Mouse (Mus musculus) brown adipose tissue, adult 24 weeks (tissue): ENCODE results near the gene Lag3. TPM values are rescaled to one million over a fixed set of nuclear protein-coding genes. Genes with fewer than 3 reads are reported as not detected.

Source experiments
- H3K27ac ChIP-seq: fragments of 200-500 bp; replicated peaks from 2 replicates; pipeline ENCODE4 v1.5.1; 2012; ENCODE audit warnings: low read depth, mild to moderate bottlenecking, low read length
- H3K4me1 ChIP-seq: fragments of 200-500 bp; 2 replicates; pipeline ENCODE4 v1.6.1; 2012; ENCODE audit warnings: low read length, mixed read lengths; ENCODE audit not compliant: control insufficient read depth, insufficient read depth, insufficient read length
- H3K4me3 ChIP-seq: fragments of 200-500 bp; 2 replicates; pipeline ENCODE4 v1.5.1; 2012; ENCODE audit warnings: low read depth, mild to moderate bottlenecking, low read length, moderate library complexity; ENCODE audit not compliant: insufficient read depth
- polyA plus RNA-seq: library from polyadenylated mRNA; stranded (reverse); fragments of >200 nt; gene quantifications from 2 replicates; pipeline ENCODE4 v1.2.4, GENCODE M21; 2012; ENCODE audit not compliant: missing spikeins, insufficient read depth, insufficient read length

Lag3 gene
- polyA plus RNA-seq, 1 experiment, result 12.2 TPM

DNA sequence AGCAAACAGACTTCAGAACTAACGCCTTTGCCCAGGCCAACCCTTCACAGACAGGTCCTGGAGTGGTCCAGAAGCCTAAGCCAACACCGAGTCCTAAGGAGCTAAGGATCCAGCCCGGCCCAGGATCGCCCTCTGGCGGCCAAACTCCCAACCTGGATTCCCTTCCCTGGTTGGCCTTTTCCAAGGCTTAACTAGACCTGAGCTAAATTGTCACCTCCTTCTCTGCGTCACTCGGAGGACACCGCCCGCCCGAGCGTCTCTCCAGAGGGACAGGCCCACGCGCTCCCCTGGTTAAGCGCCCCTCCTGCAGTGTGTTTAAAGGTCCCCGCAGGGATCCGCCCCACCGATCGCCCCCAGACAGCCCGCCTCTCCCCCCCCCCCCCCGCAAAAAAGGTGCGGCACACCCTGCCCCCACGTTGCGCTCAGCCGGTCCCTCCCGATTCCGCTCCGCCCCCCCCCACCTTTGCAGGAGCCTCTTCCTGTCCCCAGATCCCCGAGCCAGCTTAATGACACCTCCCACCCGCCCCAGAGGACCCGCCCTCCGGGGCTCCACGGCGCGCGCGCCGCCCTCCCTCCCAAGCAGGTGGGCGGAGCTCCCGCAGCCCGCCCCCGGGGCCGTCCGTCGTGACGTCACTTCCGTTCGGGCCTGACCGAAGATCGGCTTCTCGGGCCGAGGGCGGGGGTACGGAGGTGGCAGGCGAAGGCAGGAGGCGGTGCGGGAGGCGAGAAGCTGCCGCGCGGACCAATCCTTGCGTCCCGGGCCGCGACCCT is 19.4 kb upstream of the Lag3 start, which contains the start of gene Mlf2:
Mlf2 (plus strand) TSS at position 633 of the 771 bp plus-strand sequence.
- H3K27ac ChIP-seq, result peak within 1 kb of the TSS; percentile 89

GRCm38 (mm10) chr6:124930231-124930630 is 18.7 kb upstream of the Lag3 start:
- Histone ChIP-seq H3K27ac (peak overlapping the region; percentile 89), H3K4me1 (peaks cover 8% of the 10 kb centered on the region; the same call in 1 of the 2 replicates), H3K4me3 (peak overlapping the region; percentile 40)

More for the DNA sequence above, 19.4 kb upstream of the Lag3 start, which contains the start of gene Mlf2:
- Histone ChIP-seq H3K4me1 (peaks cover 8% of the 10 kb centered on the region; the same call in 1 of the 2 replicates), H3K4me3 (peak within 1 kb of the TSS; percentile 82)

DNA sequence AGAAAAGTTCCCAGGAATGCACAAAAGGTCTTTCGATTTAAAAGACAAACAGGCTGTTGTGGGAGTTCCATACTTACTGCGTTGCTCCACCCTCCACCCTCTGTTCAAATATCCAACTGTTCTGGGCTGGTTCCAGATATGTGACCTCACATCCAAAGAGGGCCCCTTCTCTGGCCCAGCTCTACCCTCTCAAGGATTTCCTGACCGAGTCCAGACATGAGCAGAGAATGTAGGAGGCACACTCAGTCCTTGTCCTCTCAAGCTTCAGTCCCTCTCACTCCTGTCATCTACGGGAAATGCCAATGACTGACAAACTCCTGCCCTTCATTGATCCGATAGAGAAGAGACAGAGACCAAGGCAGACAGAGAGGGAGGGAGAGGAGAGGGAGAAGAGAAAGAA is 14.4 kb upstream of the Lag3 start:
- Histone ChIP-seq H3K4me3 (0 out of 2 replicates have a peak overlapping the region, but pooled peaks have one; percentile 17), H3K4me1 (peaks cover 2% of the 10 kb centered on the region; the same call in 1 of the 2 replicates), H3K27ac (no peak overlapping the region; the same call in 1 of the 2 replicates)

- 0 out of 2 replicates have a peak overlapping the region, but pooled peaks have one; percentile 17 for H3K4me3 ChIP-seq
- peaks cover 9% of the 10 kb centered on the region for H3K4me1 ChIP-seq
- no peak overlapping the region for H3K27ac ChIP-seq
These were observed 13.8 kb upstream of the Lag3 start for GRCm38 (mm10) chr6:124925173-124925793.

DNA sequence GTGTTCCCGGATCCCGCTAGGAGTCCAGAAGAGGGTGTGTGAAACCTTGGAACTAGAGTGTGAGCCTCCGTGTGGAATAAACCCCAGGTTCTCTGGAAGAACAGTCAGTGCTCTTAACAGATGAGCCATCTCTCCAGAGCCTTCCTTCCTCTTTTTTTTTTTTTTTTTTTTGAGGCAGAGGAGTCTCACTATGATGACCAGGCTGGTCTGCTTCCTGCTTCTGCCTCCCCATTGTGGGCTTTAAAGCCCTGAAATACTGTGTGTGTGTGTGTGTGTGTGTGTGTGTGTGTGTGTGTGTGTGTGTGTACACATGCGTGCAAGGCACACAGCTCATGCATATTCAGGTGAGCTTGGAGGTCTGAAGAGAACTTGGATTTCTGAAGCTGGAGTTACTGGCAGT is 10.0 kb upstream of the Lag3 start:
- Histone ChIP-seq H3K27ac (peak overlapping the region; percentile 99; the same call in 1 of the 2 replicates), H3K4me3 (no peak overlapping the region), H3K4me1 (peaks cover 10% of the 10 kb centered on the region)

DNA sequence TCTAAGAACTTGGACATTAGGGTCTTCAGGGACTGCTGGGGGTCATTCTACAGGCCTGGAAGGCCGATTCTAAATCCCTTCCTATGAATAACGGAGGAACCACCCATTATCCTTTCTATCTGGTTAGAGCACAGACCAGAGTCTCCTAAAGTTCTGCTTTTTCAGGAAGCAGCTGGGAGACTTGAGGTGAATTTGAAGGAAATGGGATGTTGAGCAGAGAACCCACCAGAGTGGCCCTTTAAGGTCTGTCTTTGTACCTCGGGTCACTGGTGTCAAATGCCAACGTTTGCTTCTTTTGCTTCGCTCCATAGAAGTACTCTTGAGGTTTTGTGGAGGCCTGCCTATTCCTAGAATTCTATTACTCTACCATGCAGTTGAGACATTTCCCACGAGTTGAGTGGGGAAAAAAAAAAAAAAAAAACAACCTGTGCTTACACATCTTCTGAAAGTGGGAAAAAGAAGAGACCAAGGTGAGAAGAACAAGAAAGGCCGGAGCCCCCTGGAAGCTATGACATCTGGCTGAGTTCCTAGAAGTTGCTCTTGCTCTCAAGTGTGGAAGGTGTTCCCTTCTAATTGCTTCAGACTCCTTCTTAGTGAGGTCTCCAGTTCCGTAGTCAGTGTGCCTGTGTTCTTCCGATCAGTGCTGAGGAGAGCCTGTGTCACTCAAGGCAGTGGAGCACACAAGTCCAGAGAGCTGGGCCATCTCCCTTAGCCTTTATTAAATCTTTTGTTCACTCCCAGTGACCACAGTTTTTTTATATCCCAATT is 9.0 kb upstream of the Lag3 start:
- Histone ChIP-seq H3K4me1 (peaks cover 10% of the 10 kb centered on the region), H3K27ac (peak overlapping the region; percentile 99), H3K4me3 (no peak overlapping the region)

- Histone ChIP-seq H3K4me3 (peak within 1 kb of the TSS; percentile 73), H3K4me1 (peaks cover 10% of the 10 kb centered on the region), H3K27ac (peak within 1 kb of the TSS; percentile 99)
These were observed 8.3 kb upstream of the Lag3 start, which contains the start of gene Ptms for GRCm38 (mm10) chr6:124919695-124920317. Gene Ptms (minus strand): TSS chr6:124920103.

- Histone ChIP-seq H3K4me3 (0 out of 2 replicates have a peak overlapping the region, but pooled peaks have one; percentile 14), H3K27ac (peak overlapping the region; percentile 63)
These were observed 7.6 kb upstream of the Lag3 start for GRCm38 (mm10) chr6:124918890-124919627.

DNA sequence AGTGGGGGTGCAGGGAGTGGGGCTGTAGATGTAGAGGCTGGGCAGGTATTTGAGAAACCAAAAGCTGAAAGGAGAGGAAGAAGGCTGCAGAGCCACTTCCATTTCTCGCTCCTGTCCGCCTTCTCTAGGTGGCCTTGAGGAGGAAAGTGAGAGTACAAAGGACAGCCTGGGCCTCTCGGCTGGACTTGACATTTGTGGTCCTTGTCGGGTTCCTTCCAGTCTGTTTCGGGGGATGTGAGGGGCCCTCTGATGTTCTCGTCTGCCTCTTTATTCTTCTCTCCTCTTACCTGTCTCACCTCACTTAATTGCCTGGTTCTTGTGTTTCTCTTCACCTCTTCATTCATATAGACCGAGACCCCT is 6.8 kb upstream of the Lag3 start:
- Histone ChIP-seq H3K4me1 (peaks cover 14% of the 10 kb centered on the region), H3K27ac (peak overlapping the region; percentile 63), H3K4me3 (peak overlapping the region; percentile 57)

More at GRCm38 (mm10) chr6:124918890-124919627, 7.6 kb upstream of the Lag3 start:
- H3K4me1 ChIP-seq, result peaks cover 14% of the 10 kb centered on the region

GRCm38 (mm10) chr6:124917518-124918330 is 6.2 kb upstream of the Lag3 start:
- Histone ChIP-seq H3K27ac (peak overlapping the region; percentile 91), H3K4me1 (peaks cover 14% of the 10 kb centered on the region), H3K4me3 (peak overlapping the region; percentile 95)

DNA sequence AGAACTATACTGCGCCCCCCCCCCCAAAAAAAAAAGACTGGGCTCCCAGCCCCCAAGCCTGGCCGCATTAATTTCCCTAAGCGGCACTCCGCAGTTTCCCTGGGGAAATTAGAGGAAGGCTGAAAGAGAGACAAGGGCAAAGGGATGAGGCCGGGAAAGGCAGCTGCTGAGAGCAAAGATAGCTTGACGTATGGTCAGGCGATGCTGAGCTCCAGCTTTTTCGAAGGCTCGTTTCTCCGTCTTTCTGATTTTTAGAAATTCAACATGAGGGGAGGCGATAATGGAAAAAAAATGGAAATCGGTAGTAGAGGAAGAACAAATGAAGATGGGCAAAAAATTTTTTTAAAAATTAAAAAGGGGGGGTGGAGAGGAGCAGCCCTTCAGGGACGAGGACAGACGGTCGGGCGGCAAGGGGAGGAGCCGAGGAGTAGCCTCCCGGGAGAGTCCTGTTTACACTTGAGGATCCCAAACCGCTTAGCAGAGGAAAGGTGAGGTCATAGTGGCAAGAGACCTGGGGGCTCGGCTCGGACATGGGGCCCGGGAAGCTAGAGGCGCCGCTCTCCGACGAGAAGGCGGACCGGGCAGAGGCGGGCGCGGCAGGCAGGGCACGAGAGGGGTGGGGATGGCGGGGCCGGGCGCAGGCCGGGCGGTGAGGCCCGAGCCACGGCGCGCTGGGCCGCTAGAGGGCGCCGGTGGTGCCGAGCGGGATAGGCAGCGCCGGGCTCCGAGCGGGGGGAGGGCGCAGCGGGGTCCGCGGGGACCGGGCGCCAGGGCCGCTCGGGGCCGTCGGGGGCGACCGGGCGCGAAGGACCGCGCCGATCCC is 5.4 kb upstream of the Lag3 start:
- H3K27ac ChIP-seq, result peak overlapping the region; percentile 91
- H3K4me3 ChIP-seq, result peak overlapping the region; percentile 95
- H3K4me1 ChIP-seq, result peaks cover 14% of the 10 kb centered on the region

DNA sequence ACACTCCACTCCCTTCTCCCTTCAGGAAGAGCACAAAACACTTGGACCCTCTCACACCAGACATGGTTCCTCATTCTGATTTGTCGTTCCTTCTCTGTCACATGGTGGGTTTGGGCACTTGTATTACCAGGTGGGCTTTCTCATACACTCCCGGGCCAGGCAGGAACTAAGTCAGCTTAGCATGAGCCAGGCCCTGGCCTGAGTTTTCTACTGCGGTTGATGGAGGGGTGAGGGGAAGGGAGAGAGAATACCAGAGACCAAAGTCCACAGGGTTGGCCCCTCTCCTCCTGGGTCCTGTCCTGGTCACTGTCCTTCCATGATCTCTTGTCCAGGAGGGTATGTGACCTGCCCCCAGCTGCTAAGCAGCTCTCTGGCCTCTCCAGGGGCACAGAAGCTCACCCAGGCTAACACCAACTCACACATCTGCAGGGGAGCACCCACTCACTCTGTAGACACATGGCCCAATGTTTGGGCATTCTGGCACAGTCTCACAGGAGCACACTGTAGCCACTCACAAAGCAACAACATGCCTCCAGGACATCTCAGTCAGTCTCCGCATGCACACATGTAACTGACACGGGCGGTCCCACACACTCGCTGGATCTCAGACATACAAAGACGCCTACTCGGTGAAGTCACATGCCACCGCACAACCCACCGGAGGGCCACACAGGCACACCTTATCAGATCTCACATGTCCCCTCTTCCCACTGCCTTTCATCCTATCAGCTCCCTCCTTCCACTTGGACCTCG is 4.6 kb upstream of the Lag3 start:
- H3K4me1 ChIP-seq, result peaks cover 14% of the 10 kb centered on the region
- H3K4me3 ChIP-seq, result peak overlapping the region; percentile 95
- H3K27ac ChIP-seq, result peak overlapping the region; percentile 90
